Mouse (Mus musculus) erythroid progenitor cell, adult 5-6 weeks (primary cell): ENCODE measurements around the gene Uqcrc1. TPM values are rescaled to one million over a fixed set of nuclear protein-coding genes. Genes with fewer than 3 reads are reported as not detected.

ENCODE experiments used
- ATAC-seq: replicated peaks from 2 replicates; pipeline ENCODE4 v1.8.0; 2016; ENCODE audit warnings: moderate number of reproducible peaks, mild to moderate bottlenecking, moderate TSS enrichment, inconsistent platforms; ENCODE audit not compliant: poor library complexity, low FRiP score, severe bottlenecking
- total RNA-seq, 2 experiments: library from RNA; stranded (forward) in 1 of 2; stranded (reverse) in 1 of 2; fragments of 150-400 nt in 1 of 2; fragments of 186-747, 209-891 nt in 1 of 2; gene quantifications; 2 replicates each; pipeline versions ENCODE4 v1.2.3 to v1.2.4; 2015 to 2017; ENCODE audit warnings: low replicate concordance in 2 of 2

The Uqcrc1 gene
- total RNA-seq (2015; ENCODE audit: low replicate concordance), result 65.8 and 68.8 TPM in 2 replicates
- total RNA-seq (2017; ENCODE audit: low replicate concordance), result 100 and 108 TPM in 2 replicates

GRCm38 (mm10) chr9:108936418-108937364 lies at the start of gene Uqcrc1:
Gene Uqcrc1 (plus strand): TSS chr9:108936633.
- ATAC-seq, result peak; percentile 96

- ATAC-seq, result peak; percentile 19; the same call in 1 of the 2 replicates
Measured at GRCm38 (mm10) chr9:108912308-108912707, 24.1 kb upstream of the Uqcrc1 start.

DNA sequence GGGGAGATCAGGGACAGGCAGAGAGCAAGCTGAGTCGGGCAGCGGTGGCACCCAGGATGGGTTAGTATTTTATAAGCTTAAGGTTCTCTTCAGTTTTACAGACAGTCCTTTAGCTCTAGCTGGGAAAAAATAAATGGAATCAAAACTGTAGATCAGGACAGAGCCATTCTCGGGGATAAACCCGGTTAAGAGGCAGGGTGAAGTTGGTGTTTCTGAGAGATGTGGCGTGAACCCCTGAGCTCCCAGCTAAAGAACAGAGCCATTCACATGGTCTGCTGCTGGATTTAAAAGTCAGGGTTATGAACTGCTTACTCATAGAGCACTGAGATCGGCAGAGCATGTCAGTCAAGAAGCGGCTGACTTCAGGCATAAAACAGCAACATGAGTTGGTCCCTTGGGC lies 23.3 kb upstream of the Uqcrc1 start:
- ATAC-seq, result no peak

GRCm38 (mm10) chr9:108913621-108914020 lies 22.8 kb upstream of the Uqcrc1 start:
- ATAC-seq, result no peak

DNA sequence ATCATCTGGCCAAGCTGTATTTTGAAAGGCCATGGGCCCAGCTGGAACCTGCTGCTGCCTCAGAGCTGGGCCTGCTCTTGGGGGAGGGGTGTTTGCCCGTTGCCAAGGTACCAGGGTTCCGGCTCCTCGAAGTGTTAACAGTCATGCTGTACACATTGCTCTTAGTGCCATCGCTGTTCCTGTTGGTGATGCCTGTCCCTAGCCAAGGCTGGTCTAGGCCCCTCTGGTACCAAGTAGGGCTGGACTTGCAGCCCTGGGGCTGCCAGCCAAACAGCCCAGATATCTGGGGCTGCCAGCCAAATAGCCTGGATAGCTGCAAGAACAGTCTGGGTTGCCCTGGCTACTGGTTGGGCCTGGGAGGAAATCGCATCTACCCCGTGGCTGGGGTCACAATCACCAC lies 21.9 kb upstream of the Uqcrc1 start, which contains the start of gene Tmem89:
Tmem89 (plus strand) TSS at position 129 of the 400 bp plus-strand sequence.
- no peak for ATAC-seq

GRCm38 (mm10) chr9:108925897-108926296 lies 10.5 kb upstream of the Uqcrc1 start:
- ATAC-seq, result no peak

DNA sequence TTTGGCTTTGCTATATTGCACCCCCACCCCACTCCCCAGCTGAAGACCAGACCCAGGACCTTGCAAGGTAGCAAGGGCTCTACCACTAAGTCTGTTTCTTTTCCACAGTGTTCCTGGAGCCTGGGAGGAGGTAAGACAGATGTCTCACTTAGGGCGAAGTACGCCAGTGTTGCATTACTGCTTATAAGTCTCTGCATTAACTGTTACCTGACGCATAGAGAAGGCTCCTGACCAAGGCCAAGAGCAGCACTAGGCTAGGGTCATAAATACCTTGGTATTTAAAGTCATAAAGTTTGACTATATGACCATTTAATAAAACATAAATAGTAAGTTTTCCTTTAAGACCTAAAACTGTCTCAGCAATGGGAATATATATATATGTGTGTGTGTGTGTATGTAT lies 8.0 kb upstream of the Uqcrc1 start:
- no peak for ATAC-seq

GRCm38 (mm10) chr9:108935991-108936390 lies 442 bp upstream of the Uqcrc1 start:
- no peak for ATAC-seq

DNA sequence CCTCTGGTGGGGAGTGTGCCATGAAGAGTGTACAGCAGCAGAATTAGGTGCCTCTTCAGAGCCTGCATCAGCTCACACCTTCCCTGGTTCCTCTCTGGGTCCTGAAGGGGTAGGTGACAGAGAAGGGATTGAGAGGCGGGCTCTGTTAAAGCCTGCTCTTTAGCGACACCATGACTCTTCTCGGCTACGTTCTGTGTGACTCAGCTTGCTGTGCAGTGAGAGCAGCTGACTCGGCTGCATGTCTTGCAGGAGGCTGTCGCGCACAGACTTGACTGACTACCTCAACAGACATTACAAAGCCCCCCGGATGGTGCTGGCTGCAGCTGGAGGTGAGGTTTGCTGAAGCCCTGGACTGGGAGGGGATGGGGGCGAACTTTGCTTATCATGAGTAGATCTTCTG lies 8.7 kb downstream of the Uqcrc1 start:
- no peak for ATAC-seq

DNA sequence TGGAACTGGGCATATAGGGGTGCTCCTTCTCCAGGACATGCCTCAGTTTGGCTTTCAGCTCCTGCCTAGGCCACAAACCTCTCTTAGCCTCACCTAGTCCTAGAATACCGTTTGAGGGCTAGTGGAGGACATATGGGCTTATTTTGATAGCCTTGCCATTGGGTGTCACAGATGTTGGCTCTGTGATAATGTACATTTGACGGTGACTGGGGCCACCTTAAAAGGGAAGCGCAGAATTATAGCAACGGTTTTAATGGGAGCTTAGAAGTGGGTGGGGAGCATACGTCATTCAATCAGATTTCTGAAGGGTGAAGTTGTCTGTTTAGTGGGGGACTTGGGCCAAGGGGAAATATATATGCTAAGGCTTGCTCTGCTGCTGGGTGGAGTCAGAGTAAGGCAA lies 9.2 kb downstream of the Uqcrc1 start:
- ATAC-seq, result no peak

- ATAC-seq, result no peak
Measured at GRCm38 (mm10) chr9:108949231-108949966, 13.0 kb downstream of the Uqcrc1 start.

GRCm38 (mm10) chr9:108949967-108950728 lies 13.7 kb downstream of the Uqcrc1 start:
- no peak for ATAC-seq

DNA sequence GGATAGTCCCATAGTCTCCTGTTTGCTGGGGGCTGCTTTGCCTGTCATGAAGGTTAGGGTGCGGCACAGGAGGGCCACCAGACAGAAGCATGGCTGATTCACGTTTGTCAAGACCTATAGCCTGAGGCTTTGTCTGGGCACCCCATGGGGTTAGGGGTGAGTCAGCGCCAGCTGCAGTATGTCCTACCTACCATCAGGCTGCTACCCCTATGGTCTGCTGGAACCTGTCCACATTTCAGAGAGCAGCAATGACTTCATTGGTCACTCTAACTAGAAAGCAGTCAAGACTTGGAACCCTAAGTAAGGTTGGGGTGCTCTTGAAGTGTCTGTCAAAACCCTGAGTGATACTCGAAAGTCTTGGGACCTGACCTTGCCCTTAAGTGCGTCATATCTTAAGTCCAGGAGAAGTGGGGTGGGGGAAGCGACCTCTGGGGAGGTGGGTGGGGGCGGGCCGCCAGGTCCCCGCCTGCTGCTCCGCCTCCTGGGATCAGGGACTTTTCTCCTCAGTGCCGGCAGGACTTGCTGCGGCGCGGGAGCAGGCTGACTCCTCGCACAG lies 16.7 kb downstream of the Uqcrc1 start, which contains the start of gene Col7a1:
Col7a1 (plus strand) TSS at position 506 of the 556 bp plus-strand sequence.
- no peak for ATAC-seq

DNA sequence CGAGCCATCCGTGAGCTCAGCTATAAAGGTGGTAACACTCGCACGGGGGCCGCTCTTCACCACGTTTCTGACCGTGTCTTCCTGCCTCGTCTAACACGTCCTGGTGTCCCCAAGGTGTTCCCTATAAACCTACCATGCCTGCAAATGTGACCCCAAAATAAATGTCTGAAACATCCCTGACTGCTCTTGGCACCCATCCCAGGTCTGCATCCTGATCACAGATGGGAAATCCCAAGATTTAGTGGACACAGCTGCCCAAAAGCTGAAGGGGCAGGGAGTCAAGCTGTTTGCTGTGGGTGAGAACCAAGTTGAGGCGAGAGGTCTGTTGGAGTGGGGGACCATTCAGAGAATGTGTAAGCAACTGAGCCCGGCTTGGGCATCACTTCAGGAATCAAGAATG lies 18.8 kb downstream of the Uqcrc1 start:
- ATAC-seq, result no peak

DNA sequence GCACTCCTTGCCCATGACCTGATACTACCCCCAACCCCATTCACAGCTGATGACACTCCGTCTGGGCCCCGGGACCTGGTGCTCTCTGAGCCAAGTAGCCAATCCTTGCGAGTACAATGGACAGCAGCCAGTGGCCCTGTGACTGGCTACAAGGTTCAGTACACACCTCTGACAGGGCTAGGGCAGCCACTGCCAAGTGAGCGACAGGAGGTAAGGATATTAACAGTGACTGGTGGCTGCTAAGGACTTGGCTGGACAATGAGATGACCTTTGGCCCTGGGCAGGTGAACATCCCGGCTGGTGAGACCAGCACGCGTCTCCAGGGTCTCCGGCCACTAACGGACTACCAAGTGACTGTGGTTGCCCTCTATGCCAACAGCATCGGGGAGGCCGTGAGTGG lies 19.4 kb downstream of the Uqcrc1 start:
- ATAC-seq, result no peak

GRCm38 (mm10) chr9:108963577-108963976 lies 27.1 kb downstream of the Uqcrc1 start:
- no peak for ATAC-seq

GRCm38 (mm10) chr9:108964338-108964737 lies 27.9 kb downstream of the Uqcrc1 start:
- no peak for ATAC-seq

- ATAC-seq, result no peak
Measured at GRCm38 (mm10) chr9:108970623-108971022, 34.2 kb downstream of the Uqcrc1 start.

- ATAC-seq, result no peak
Measured at GRCm38 (mm10) chr9:108976483-108976882, 40.0 kb downstream of the Uqcrc1 start.

- no peak for ATAC-seq
Measured at GRCm38 (mm10) chr9:108977966-108978365, 41.5 kb downstream of the Uqcrc1 start.
